Mouse (Mus musculus): ENCODE data around the gene Auts2.

Auts2 gene

GRCm38 (mm10) chr5:131836014-131836735, 707.0 kb downstream of the Auts2 start:
- no peak for DNase-seq (ENCODE audit: low read depth, low spot score)

GRCm38 (mm10) chr5:131832891-131833876, 710.0 kb downstream of the Auts2 start:
- no peak for DNase-seq (ENCODE audit: low read depth, low spot score)

GRCm38 (mm10) chr5:131830111-131830510, 713.0 kb downstream of the Auts2 start:
- no peak for DNase-seq (ENCODE audit: low read depth, low spot score)

GRCm38 (mm10) chr5:131829248-131829647, 713.9 kb downstream of the Auts2 start:
- DNase-seq (ENCODE audit: low read depth, low spot score), result no peak

GRCm38 (mm10) chr5:131828607-131829006, 714.5 kb downstream of the Auts2 start:
- DNase-seq (ENCODE audit: low read depth, low spot score), result no peak

GRCm38 (mm10) chr5:131826362-131827261, 716.5 kb downstream of the Auts2 start:
- no peak for DNase-seq (ENCODE audit: low read depth, low spot score)

GRCm38 (mm10) chr5:131825421-131825820, 717.7 kb downstream of the Auts2 start:
- no peak for DNase-seq (ENCODE audit: low read depth, low spot score)

GRCm38 (mm10) chr5:131824197-131824991, 718.8 kb downstream of the Auts2 start:
- no peak for DNase-seq (ENCODE audit: low read depth, low spot score)

- DNase-seq (ENCODE audit: low read depth, low spot score), result no peak
Measured at GRCm38 (mm10) chr5:131821461-131821860, 721.7 kb downstream of the Auts2 start.

GRCm38 (mm10) chr5:131819251-131819691, 723.9 kb downstream of the Auts2 start:
- DNase-seq (ENCODE audit: low read depth, low spot score), result no peak

GRCm38 (mm10) chr5:131815498-131815897, 727.6 kb downstream of the Auts2 start:
- DNase-seq (ENCODE audit: low read depth, low spot score), result no peak

GRCm38 (mm10) chr5:131814503-131815003, 728.6 kb downstream of the Auts2 start:
- no peak for DNase-seq (ENCODE audit: low read depth, low spot score)

- DNase-seq (ENCODE audit: low read depth, low spot score), result no peak
Measured at GRCm38 (mm10) chr5:131813952-131814502, 729.1 kb downstream of the Auts2 start.

- DNase-seq (ENCODE audit: low read depth, low spot score), result no peak
Measured at GRCm38 (mm10) chr5:131813331-131813781, 729.8 kb downstream of the Auts2 start.

GRCm38 (mm10) chr5:131812483-131813063, 730.6 kb downstream of the Auts2 start:
- DNase-seq (ENCODE audit: low read depth, low spot score), result no peak

- DNase-seq (ENCODE audit: low read depth, low spot score), result no peak
Measured at GRCm38 (mm10) chr5:131806350-131806749, 736.8 kb downstream of the Auts2 start.

GRCm38 (mm10) chr5:131805277-131805676, 737.9 kb downstream of the Auts2 start:
- DNase-seq (ENCODE audit: low read depth, low spot score), result no peak

GRCm38 (mm10) chr5:131803609-131804008, 739.5 kb downstream of the Auts2 start:
- no peak for DNase-seq (ENCODE audit: low read depth, low spot score)

- no peak for DNase-seq (ENCODE audit: low read depth, low spot score)
Measured at GRCm38 (mm10) chr5:131802340-131803036, 740.7 kb downstream of the Auts2 start.
